ENCODE assay signal across 8 mouse cellular contexts in the genomic region with DNA sequence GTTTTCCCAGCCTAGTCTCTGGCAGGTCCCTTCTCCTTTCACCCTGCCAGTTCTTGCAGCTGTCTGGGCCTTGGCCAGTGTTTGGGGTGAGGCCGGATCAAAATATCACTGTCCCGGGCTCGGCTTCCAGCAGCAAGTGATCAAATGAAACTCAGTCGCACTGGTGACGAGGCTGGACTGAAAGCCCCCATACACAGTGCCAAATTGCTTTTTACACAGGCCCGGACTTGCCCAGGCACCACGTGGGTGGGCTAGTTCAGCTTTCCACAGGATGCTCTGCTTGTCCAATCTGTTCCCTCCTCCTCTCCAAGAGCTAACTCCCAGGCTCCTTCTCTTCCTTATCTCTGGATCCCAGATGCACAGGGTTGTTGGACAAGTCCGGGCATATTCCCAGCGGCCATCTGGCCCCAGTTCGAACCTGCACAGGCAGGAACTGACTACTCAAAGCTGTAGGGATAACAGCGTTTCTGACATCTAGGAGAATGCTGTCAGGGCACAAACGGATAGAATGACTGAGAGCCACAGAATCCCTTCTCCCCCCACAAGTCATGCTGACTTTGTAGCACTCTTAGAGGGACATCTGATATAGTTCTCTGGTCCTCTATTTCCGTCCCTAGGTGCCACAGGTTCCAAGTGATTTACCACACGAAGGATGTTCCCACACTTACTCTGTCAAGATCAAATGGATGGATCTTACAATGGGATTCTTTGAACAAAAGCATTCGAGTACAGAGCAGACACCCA. TPM values are rescaled to one million over a fixed set of nuclear protein-coding genes. Genes with fewer than 3 reads are reported as not detected.
DNase-seq lines count a peak whose midpoint lies in the region; ATAC-seq and TF ChIP-seq lines count a peak whose summit lies in the region.

No protein-coding gene starts in this region.

- no peak overlapping the region for H3K4me3 ChIP-seq in lung, embryonic 14.5 days (ENCODE audit: low read depth, low read length)

- peak; percentile 2 to 4 for DNase-seq in cerebellum, postnatal 25 days
- DNase-seq in cerebellum, adult 11-12 months, result no peak
- DNase-seq in embryo, embryonic 9.5 days (ENCODE audit: extremely low spot score), result peak; percentile 39
- peak; percentile 88 to 92 for DNase-seq in heart, adult 18-20 months
- peak; percentile 10 for DNase-seq in kidney, adult 11 months
- peak; percentile 74 for DNase-seq in lung, embryonic 14.5 days
- peak; percentile 41 for DNase-seq in ovary, postnatal 36 days (ENCODE audit: low spot score)
- DNase-seq in spleen, adult 12 weeks (ENCODE audit: low spot score), result no peak

- no peaks in the 10 kb centered on the region for H3K36me3 ChIP-seq in lung, embryonic 14.5 days (ENCODE audit: insufficient read depth)

- H3K9me3 ChIP-seq in lung, embryonic 14.5 days (ENCODE audit: low read depth, low read length), result no peaks in the 10 kb centered on the region

- no peaks in the 10 kb centered on the region for H3K27me3 ChIP-seq in lung, embryonic 14.5 days (ENCODE audit: insufficient read depth, low read length)

- peak overlapping the region; percentile 50 for H3K4me2 ChIP-seq in lung, embryonic 14.5 days

- 14% methylated on average over 15 of the region's 15 CpGs for WGBS in lung, embryonic 14.5 days

- no peaks in the 10 kb centered on the region for H3K4me1 ChIP-seq in lung, embryonic 14.5 days (ENCODE audit: insufficient read depth)

- H3K9ac ChIP-seq in lung, embryonic 14.5 days, result no peak overlapping the region

- ATAC-seq in lung, embryonic 14.5 days (ENCODE audit: insufficient read depth), result peak; percentile 97

- H3K27ac ChIP-seq in lung, embryonic 14.5 days (ENCODE audit: low read depth), result peak overlapping the region; percentile 46; the same call in 1 of the 2 replicates

- no peak for TF ChIP-seq CTCF in lung, embryonic 14.5 days (IDR thresholded peaks at IDR 0.05; ENCODE audit: low read depth)

RNA-seq across cellular contexts. Expression of gene Eda2r, which starts 0.5 kb away (rescaled TPM):
- total RNA-seq in heart, adult 18-20 months (2021), result 1 to 10 TPM; 2.3 to 3.9 TPM
- polyA plus RNA-seq in lung, embryonic 14.5 days (2014; fragmentation: Nextera tagmentation; extraction: Ambion mirVana), result 1.4 TPM in 2 replicates

Comparison
In these comparisons a context has a peak if more than half of its experiments do, and no peak if none do; other contexts are left out.
1. DNase-seq: peak in cerebellum, postnatal 25 days (2 of 2), embryo, embryonic 9.5 days (single experiment), heart, adult 18-20 months (2 of 2), kidney, adult 11 months (single experiment), lung, embryonic 14.5 days (single experiment) and ovary, postnatal 36 days (single experiment); none in cerebellum, adult 11-12 months (single experiment) and spleen, adult 12 weeks (single experiment).